Mouse (Mus musculus) limb, embryonic 13.5 days (tissue): ENCODE measurements around the gene Ccdc3. TPM values are rescaled to one million over a fixed set of nuclear protein-coding genes. Genes with fewer than 3 reads are reported as not detected.
"Not testable (repeated sequence)": the region's sequence is repeated elsewhere in the genome, so short reads cannot be mapped to it uniquely, and the experiment has no call there.

Source experiments
- ATAC-seq: fragments of 200-750 bp; cut with Nextera tagmentation; 2 replicates; pipeline ENCODE4 v1.8.0; 2017; ENCODE audit warnings: low read depth, moderate number of reproducible peaks, moderate TSS enrichment; ENCODE audit not compliant: low FRiP score
- H3K27ac ChIP-seq: fragments of 300-500 bp; sonication (generic); 2 replicates; pipeline ENCODE4 v1.5.1; 2015; ENCODE audit warnings: inconsistent platforms, mild to moderate bottlenecking, moderate library complexity
- H3K27me3 ChIP-seq: fragments of 300-500 bp; sonication (generic); 2 replicates; pipeline ENCODE4 v1.6.1; 2015; ENCODE audit warnings: mild to moderate bottlenecking, inconsistent platforms
- H3K36me3 ChIP-seq: fragments of 300-500 bp; sonication (generic); 2 replicates; pipeline ENCODE4 v1.6.1; 2015; ENCODE audit warnings: inconsistent platforms, mild to moderate bottlenecking, moderate library complexity
- H3K4me1 ChIP-seq: fragments of 300-500 bp; sonication (generic); 2 replicates; pipeline ENCODE4 v1.6.1; 2015; ENCODE audit warnings: inconsistent platforms
- H3K4me2 ChIP-seq: fragments of 300-500 bp; sonication (generic); replicated peaks from 2 replicates; pipeline ENCODE4 v1.6.1; 2015; ENCODE audit warnings: inconsistent platforms, mild to moderate bottlenecking, moderate library complexity
- H3K4me3 ChIP-seq: fragments of 300-500 bp; sonication (generic); 2 replicates; pipeline ENCODE4 v1.5.1; 2015; ENCODE audit warnings: moderate library complexity, mild to moderate bottlenecking, inconsistent platforms
- H3K9ac ChIP-seq: fragments of 300-500 bp; sonication (generic); 2 replicates; pipeline ENCODE4 v1.6.1; 2015; ENCODE audit warnings: mild to moderate bottlenecking, inconsistent platforms
- H3K9me3 ChIP-seq: fragments of 300-500 bp; sonication (generic); 2 replicates; pipeline ENCODE4 v1.6.1; 2016; ENCODE audit warnings: inconsistent platforms
- WGBS: fragments of 180-500 bp; shearing (Covaris S2); methylation state at CpG from one replicate; pipeline ENCODE4 v1.1.7; 2015; 5-methylcytosine and 5-hydroxymethylcytosine counted together
- polyA plus RNA-seq: library from polyadenylated mRNA; unstranded; fragments of >200 nt; fragmentation: Nextera tagmentation; extraction: Ambion mirVana; gene quantifications from 2 replicates; pipeline ENCODE4 v1.2.1, GENCODE M21; 2015

The Ccdc3 gene
- polyA plus RNA-seq, 1 experiment from 2014 or later = 6.7 TPM

GRCm38 (mm10) chr2:5222571-5222970 lies 85.0 kb downstream of the Ccdc3 start:
- Histone ChIP-seq H3K4me1 (0 out of 2 replicates have a peak, but pooled peaks cover 3% of the 10 kb centered on the region), H3K27ac (no peak overlapping the region), H3K27me3 (no peaks in the 10 kb centered on the region), H3K4me2 (no peak overlapping the region), H3K9me3 (no peaks in the 10 kb centered on the region), H3K36me3 (no peaks in the 10 kb centered on the region), H3K4me3 (no peak overlapping the region), H3K9ac (no peak overlapping the region)
- 37% methylated on average over 2 of the region's 2 CpGs for WGBS
- ATAC-seq = no peak

- 39% methylated on average over 3 of the region's 3 CpGs for WGBS
- no peak overlapping the region for H3K4me2 ChIP-seq
- H3K9me3 ChIP-seq = no peaks in the 10 kb centered on the region
- H3K36me3 ChIP-seq = no peaks in the 10 kb centered on the region
- H3K9ac ChIP-seq = no peak overlapping the region
- ATAC-seq = no peak
- no peaks in the 10 kb centered on the region for H3K27me3 ChIP-seq
- H3K4me3 ChIP-seq = no peak overlapping the region
- H3K27ac ChIP-seq = peak overlapping the region; percentile 17; the same call in 1 of the 2 replicates
- H3K4me1 ChIP-seq = peaks cover 34% of the 10 kb centered on the region
These were observed 99.4 kb downstream of the Ccdc3 start for GRCm38 (mm10) chr2:5236846-5237482.

GRCm38 (mm10) chr2:5237870-5238269 lies 100.3 kb downstream of the Ccdc3 start:
- H3K27me3 ChIP-seq = no peaks in the 10 kb centered on the region
- H3K4me3 ChIP-seq = no peak overlapping the region
- no peaks in the 10 kb centered on the region for H3K36me3 ChIP-seq
- no peak for ATAC-seq
- WGBS = 83% methylated on average over 5 of the region's 5 CpGs
- H3K4me2 ChIP-seq = no peak overlapping the region
- H3K9me3 ChIP-seq = no peaks in the 10 kb centered on the region
- no peak overlapping the region for H3K27ac ChIP-seq
- H3K9ac ChIP-seq = no peak overlapping the region
- H3K4me1 ChIP-seq = peaks cover 37% of the 10 kb centered on the region

GRCm38 (mm10) chr2:5239492-5239891 lies 101.9 kb downstream of the Ccdc3 start:
- H3K9me3 ChIP-seq = no peaks in the 10 kb centered on the region
- H3K9ac ChIP-seq = no peak overlapping the region
- H3K4me2 ChIP-seq = no peak overlapping the region
- no peak for ATAC-seq
- H3K4me1 ChIP-seq = peaks cover 37% of the 10 kb centered on the region
- 49% methylated on average over 4 of the region's 4 CpGs for WGBS
- H3K4me3 ChIP-seq = no peak overlapping the region
- peak overlapping the region; percentile 22; the same call in 1 of the 2 replicates for H3K27ac ChIP-seq
- H3K27me3 ChIP-seq = no peaks in the 10 kb centered on the region
- no peaks in the 10 kb centered on the region for H3K36me3 ChIP-seq

- no peak overlapping the region for H3K4me3 ChIP-seq
- H3K4me1 ChIP-seq = peaks cover 37% of the 10 kb centered on the region
- H3K27me3 ChIP-seq = no peaks in the 10 kb centered on the region
- no peaks in the 10 kb centered on the region for H3K36me3 ChIP-seq
- no peak overlapping the region for H3K9ac ChIP-seq
- ATAC-seq = peak; percentile 75
- WGBS = 30% methylated on average over 6 of the region's 6 CpGs
- peak overlapping the region; percentile 15; the same call in 1 of the 2 replicates for H3K27ac ChIP-seq
- no peaks in the 10 kb centered on the region for H3K9me3 ChIP-seq
- no peak overlapping the region for H3K4me2 ChIP-seq
These were observed 103.9 kb downstream of the Ccdc3 start for GRCm38 (mm10) chr2:5241469-5241897.

GRCm38 (mm10) chr2:5249199-5249598 lies 111.6 kb downstream of the Ccdc3 start:
- not testable (repeated sequence) for H3K4me2 ChIP-seq, H3K9ac ChIP-seq, H3K4me3 ChIP-seq, H3K36me3 ChIP-seq, H3K27ac ChIP-seq, H3K27me3 ChIP-seq, H3K9me3 ChIP-seq, ATAC-seq, H3K4me1 ChIP-seq
- WGBS = 90% methylated on average over 6 of the region's 6 CpGs

- no peak overlapping the region for H3K9ac ChIP-seq
- no peak for ATAC-seq
- H3K27ac ChIP-seq = no peak overlapping the region
These were observed 112.4 kb downstream of the Ccdc3 start for GRCm38 (mm10) chr2:5249969-5250368.

GRCm38 (mm10) chr2:5258250-5258649 lies 120.7 kb downstream of the Ccdc3 start:
- no peak overlapping the region for H3K4me3 ChIP-seq
- no peak overlapping the region for H3K9ac ChIP-seq
- no peaks in the 10 kb centered on the region for H3K4me1 ChIP-seq
- no peaks in the 10 kb centered on the region for H3K36me3 ChIP-seq
- H3K27ac ChIP-seq = no peak overlapping the region
- no peaks in the 10 kb centered on the region for H3K27me3 ChIP-seq
- no peaks in the 10 kb centered on the region; the same call in 1 of the 2 replicates for H3K9me3 ChIP-seq
- no peak overlapping the region for H3K4me2 ChIP-seq
- WGBS = 72% methylated on average over 3 of the region's 3 CpGs
- ATAC-seq = no peak

More at GRCm38 (mm10) chr2:5249969-5250368, 112.4 kb downstream of the Ccdc3 start:
- H3K27me3 ChIP-seq = no peaks in the 10 kb centered on the region
- 72% methylated on average over 12 of the region's 12 CpGs for WGBS
- H3K4me2 ChIP-seq = no peak overlapping the region
- H3K36me3 ChIP-seq = no peaks in the 10 kb centered on the region
- no peaks in the 10 kb centered on the region for H3K9me3 ChIP-seq
- no peaks in the 10 kb centered on the region for H3K4me1 ChIP-seq
- H3K4me3 ChIP-seq = no peak overlapping the region

GRCm38 (mm10) chr2:5262279-5262678 lies 124.7 kb downstream of the Ccdc3 start:
- no peak overlapping the region for H3K4me3 ChIP-seq
- no peak overlapping the region for H3K9ac ChIP-seq
- WGBS = 60% methylated on average over 2 of the region's 2 CpGs
- H3K4me1 ChIP-seq = no peaks in the 10 kb centered on the region
- H3K27ac ChIP-seq = no peak overlapping the region
- no peak overlapping the region for H3K4me2 ChIP-seq
- no peaks in the 10 kb centered on the region for H3K27me3 ChIP-seq
- no peaks in the 10 kb centered on the region; the same call in 1 of the 2 replicates for H3K9me3 ChIP-seq
- no peak for ATAC-seq
- H3K36me3 ChIP-seq = no peaks in the 10 kb centered on the region

- H3K27ac ChIP-seq = no peak overlapping the region
- ATAC-seq = no peak
- 0 out of 2 replicates have a peak, but pooled peaks cover 8% of the 10 kb centered on the region for H3K9me3 ChIP-seq
- no peaks in the 10 kb centered on the region for H3K27me3 ChIP-seq
- H3K4me3 ChIP-seq = no peak overlapping the region
- no peak overlapping the region for H3K4me2 ChIP-seq
- H3K4me1 ChIP-seq = peaks cover 6% of the 10 kb centered on the region
- H3K9ac ChIP-seq = no peak overlapping the region
- WGBS = 23% methylated on average over 2 of the region's 2 CpGs
- H3K36me3 ChIP-seq = no peaks in the 10 kb centered on the region
These were observed 130.4 kb downstream of the Ccdc3 start for GRCm38 (mm10) chr2:5267980-5268379.

Other genes with a start within 250 kb of the Ccdc3 start
- gene Phyh, start 218.8 kb upstream of the Ccdc3 start, polyA plus RNA-seq = 55.0 and 56.7 TPM in 2 replicates
- 0.50 and 0.52 TPM in 2 replicates for gene Ucma, start 161.7 kb upstream of the Ccdc3 start, polyA plus RNA-seq
- 27.7 and 29.2 TPM in 2 replicates for gene Mcm10, start 125.0 kb upstream of the Ccdc3 start, polyA plus RNA-seq
- 5.3 and 5.6 TPM in 2 replicates for gene Optn, start 73.7 kb upstream of the Ccdc3 start, polyA plus RNA-seq